Mouse (Mus musculus): ENCODE measurements around the gene Mfsd7a.
A peak's percentile ranks its signal among the peaks of the same experiment; 100 is the strongest.
"Not testable (repeated sequence)": the region's sequence is repeated elsewhere in the genome, so short reads cannot be mapped to it uniquely, and the experiment has no call there.

Mfsd7a gene

GRCm38 (mm10) chr5:108448785-108449668 is at the start of gene Mfsd7a:
Gene Mfsd7a, minus strand, starts transcription at chr5:108448891.
- DNase-seq (ENCODE audit: low read depth, low spot score), result peak; percentile 85

- DNase-seq (ENCODE audit: low read depth, low spot score), result not testable (repeated sequence)
These were observed 37.5 kb upstream of the Mfsd7a start for GRCm38 (mm10) chr5:108486148-108486547.

GRCm38 (mm10) chr5:108485239-108485638 is 36.5 kb upstream of the Mfsd7a start:
- DNase-seq (ENCODE audit: low read depth, low spot score), result peak; percentile 47

GRCm38 (mm10) chr5:108483006-108483405 is 34.3 kb upstream of the Mfsd7a start:
- DNase-seq (ENCODE audit: low read depth, low spot score), result no peak

- no peak for DNase-seq (ENCODE audit: low read depth, low spot score)
These were observed 27.3 kb upstream of the Mfsd7a start for GRCm38 (mm10) chr5:108475977-108476376.

GRCm38 (mm10) chr5:108473737-108474136 is 25.0 kb upstream of the Mfsd7a start:
- no peak for DNase-seq (ENCODE audit: low read depth, low spot score)

GRCm38 (mm10) chr5:108469617-108470016 is 20.9 kb upstream of the Mfsd7a start:
- no peak for DNase-seq (ENCODE audit: low read depth, low spot score)

GRCm38 (mm10) chr5:108466647-108467046 is 18.0 kb upstream of the Mfsd7a start:
- no peak for DNase-seq (ENCODE audit: low read depth, low spot score)

GRCm38 (mm10) chr5:108465131-108465891 is 16.6 kb upstream of the Mfsd7a start:
- DNase-seq (ENCODE audit: low read depth, low spot score), result no peak

- DNase-seq (ENCODE audit: low read depth, low spot score), result no peak
These were observed 13.8 kb upstream of the Mfsd7a start for GRCm38 (mm10) chr5:108462446-108462845.

- peak; percentile 97 for DNase-seq (ENCODE audit: low read depth, low spot score)
These were observed 12.7 kb upstream of the Mfsd7a start, which contains the start of gene Pcgf3 for GRCm38 (mm10) chr5:108461082-108462065. Gene Pcgf3, plus strand, starts transcription at chr5:108461232.

- DNase-seq (ENCODE audit: low read depth, low spot score), result no peak
These were observed 11.8 kb upstream of the Mfsd7a start for GRCm38 (mm10) chr5:108460461-108460860.

GRCm38 (mm10) chr5:108458706-108459105 is 10.0 kb upstream of the Mfsd7a start:
- DNase-seq (ENCODE audit: low read depth, low spot score), result no peak

- DNase-seq (ENCODE audit: low read depth, low spot score), result no peak
These were observed 5.4 kb upstream of the Mfsd7a start for GRCm38 (mm10) chr5:108454094-108454493.

GRCm38 (mm10) chr5:108452422-108452821 is 3.7 kb upstream of the Mfsd7a start:
- no peak for DNase-seq (ENCODE audit: low read depth, low spot score)

GRCm38 (mm10) chr5:108451611-108452010 is 2.9 kb upstream of the Mfsd7a start:
- no peak for DNase-seq (ENCODE audit: low read depth, low spot score)

- DNase-seq (ENCODE audit: low read depth, low spot score), result no peak
These were observed 2.3 kb upstream of the Mfsd7a start for GRCm38 (mm10) chr5:108450837-108451540.

GRCm38 (mm10) chr5:108447857-108448256 is 834 bp downstream of the Mfsd7a start:
- no peak for DNase-seq (ENCODE audit: low read depth, low spot score)

GRCm38 (mm10) chr5:108446973-108447372 is 1.7 kb downstream of the Mfsd7a start:
- no peak for DNase-seq (ENCODE audit: low read depth, low spot score)

- no peak for DNase-seq (ENCODE audit: low read depth, low spot score)
These were observed 12.6 kb downstream of the Mfsd7a start for GRCm38 (mm10) chr5:108436101-108436500.
